Mouse (Mus musculus) gastrocnemius, postnatal 25 days (tissue): Measurements from ENCODE around the gene Fancd2. TPM values are rescaled to one million over a fixed set of nuclear protein-coding genes. Genes with fewer than 3 reads are reported as not detected.

Experiments
- DNase-seq: peaks from one replicate; pipeline ENCODE4 v3.0.0; 2022
- total RNA-seq, 2 experiments: library from RNA; stranded (reverse); gene quantifications; 1 replicate in 1 of 2; 2 replicates in 1 of 2; pipeline ENCODE4 v1.2.3; 2021

Fancd2 gene
- total RNA-seq, 2 experiments from 2014 or later: 0.41 to 0.56 TPM

- DNase-seq: no peak
Observed at GRCm38 (mm10) chr6:113522310-113522709, 9.2 kb upstream of the Fancd2 start.

- DNase-seq: no peak
Observed at GRCm38 (mm10) chr6:113523420-113523819, 8.1 kb upstream of the Fancd2 start.

- no peak for DNase-seq
Observed at GRCm38 (mm10) chr6:113531840-113532404, 440 bp downstream of the Fancd2 start.

GRCm38 (mm10) chr6:113534886-113535285 is 3.4 kb downstream of the Fancd2 start:
- DNase-seq: no peak

GRCm38 (mm10) chr6:113541610-113542009 is 10.1 kb downstream of the Fancd2 start:
- no peak for DNase-seq

GRCm38 (mm10) chr6:113543906-113544481 is 12.5 kb downstream of the Fancd2 start:
- no peak for DNase-seq

GRCm38 (mm10) chr6:113559736-113560135 is 28.3 kb downstream of the Fancd2 start:
- no peak for DNase-seq

- DNase-seq: no peak
Observed at GRCm38 (mm10) chr6:113564557-113564956, 33.1 kb downstream of the Fancd2 start.

- no peak for DNase-seq
Observed at GRCm38 (mm10) chr6:113576044-113576443, 44.6 kb downstream of the Fancd2 start.

GRCm38 (mm10) chr6:113579306-113579705 is 47.8 kb downstream of the Fancd2 start:
- no peak for DNase-seq

GRCm38 (mm10) chr6:113583023-113583422 is 51.5 kb downstream of the Fancd2 start:
- no peak for DNase-seq

GRCm38 (mm10) chr6:113585065-113585464 is 53.6 kb downstream of the Fancd2 start:
- DNase-seq: no peak

GRCm38 (mm10) chr6:113586466-113587183 is 55.1 kb downstream of the Fancd2 start:
- DNase-seq: no peak

GRCm38 (mm10) chr6:113592637-113593036 is 61.2 kb downstream of the Fancd2 start:
- no peak for DNase-seq

- DNase-seq: no peak
Observed at GRCm38 (mm10) chr6:113597945-113598344, 66.5 kb downstream of the Fancd2 start.

- no peak for DNase-seq
Observed at GRCm38 (mm10) chr6:113599833-113600232, 68.4 kb downstream of the Fancd2 start.

- DNase-seq: no peak
Observed at GRCm38 (mm10) chr6:113600543-113601139, 69.2 kb downstream of the Fancd2 start, which contains the start of gene Fancd2os. Fancd2os (minus strand) TSS chr6:113600715.

- no peak for DNase-seq
Observed at GRCm38 (mm10) chr6:113602821-113603220, 71.3 kb downstream of the Fancd2 start.

- DNase-seq: no peak
Observed at GRCm38 (mm10) chr6:113603993-113604392, 72.5 kb downstream of the Fancd2 start.

GRCm38 (mm10) chr6:113604432-113605223 is 73.1 kb downstream of the Fancd2 start, which contains the start of gene Brk1:
Brk1 (plus strand) TSS chr6:113604772.
- DNase-seq: peak; percentile 82

GRCm38 (mm10) chr6:113605224-113605545 is 73.7 kb downstream of the Fancd2 start:
- no peak for DNase-seq

- no peak for DNase-seq
Observed at GRCm38 (mm10) chr6:113608871-113609270, 77.4 kb downstream of the Fancd2 start.
